Mouse (Mus musculus): ENCODE results near the gene Arl5c.

- TF ChIP-seq POLR2A (IDR thresholded peaks at IDR 0.05; ENCODE audit: low read depth, low read length) = no peak
- TF ChIP-seq CTCF (IDR thresholded peaks at IDR 0.05; ENCODE audit: extremely low read depth, insufficient read length, insufficient replicate concordance, low read depth, low read length) = no peak
Observed at GRCm38 (mm10) chr11:98004161-98004560, 8.2 kb upstream of the Arl5c start.
